Mouse (Mus musculus): ENCODE data around the gene Prkcd.
"Not testable (repeated sequence)": the region's sequence is repeated elsewhere in the genome, so short reads cannot be mapped to it uniquely, and the experiment has no call there.

Gene Prkcd

GRCm38 (mm10) chr14:30608176-30608575, 17.8 kb downstream of the Prkcd start:
- peak in 1 of 2 experiments; percentile 31 for DNase-seq (ENCODE audit: low spot score in 2 of 2)

DNA sequence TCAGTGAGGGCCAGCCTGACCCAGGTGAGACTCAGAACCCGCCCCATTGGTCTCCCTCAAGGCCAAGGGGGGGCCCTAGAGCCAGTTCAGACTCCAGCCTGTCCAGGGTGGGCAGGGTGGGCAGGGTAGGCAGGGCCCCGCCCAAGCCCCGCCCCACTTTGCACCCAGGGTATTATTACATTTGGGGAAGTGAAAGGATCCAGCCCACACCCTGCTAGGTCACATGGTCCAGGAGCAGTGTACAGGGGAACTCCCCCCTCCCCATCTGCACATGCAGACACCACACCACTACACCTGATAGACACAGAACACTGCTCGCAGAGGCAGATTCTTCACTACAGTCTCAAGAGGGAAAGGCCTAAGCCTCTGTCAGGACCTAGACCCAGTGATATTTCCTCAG, 18.3 kb downstream of the Prkcd start:
- DNase-seq (ENCODE audit: low spot score in 2 of 2) = peak in 1 of 2 experiments; percentile 46

DNA sequence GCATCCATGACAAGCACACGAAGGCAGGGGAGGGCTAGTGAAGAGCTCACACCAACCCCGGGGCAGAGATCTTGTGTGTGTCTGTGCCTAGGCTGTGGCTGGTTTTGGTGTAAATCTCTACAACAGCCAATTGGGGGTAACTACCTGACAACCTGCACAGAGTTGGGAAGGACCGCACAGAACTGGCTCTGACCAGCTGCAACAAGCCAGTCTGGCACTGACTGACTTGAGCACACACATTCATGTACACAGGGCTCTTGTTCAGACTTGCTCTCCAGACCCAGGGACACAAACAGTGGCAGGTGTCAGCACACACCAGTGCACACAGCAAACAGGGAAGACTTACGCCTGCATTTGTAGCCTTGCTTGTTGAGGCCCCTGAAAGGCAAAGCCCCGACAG, 19.2 kb downstream of the Prkcd start:
- no peak for DNase-seq (ENCODE audit: low spot score in 2 of 2)

- no peak for DNase-seq (ENCODE audit: low spot score in 2 of 2)
These were observed 28.9 kb downstream of the Prkcd start for GRCm38 (mm10) chr14:30597142-30597541.

- no peak for DNase-seq (ENCODE audit: low spot score in 2 of 2)
These were observed 29.6 kb downstream of the Prkcd start for GRCm38 (mm10) chr14:30596407-30596806.

GRCm38 (mm10) chr14:30595576-30596313, 30.3 kb downstream of the Prkcd start:
- DNase-seq (ENCODE audit: low spot score in 2 of 2) = no peak

- DNase-seq (ENCODE audit: low spot score in 2 of 2) = no peak
These were observed 31.8 kb downstream of the Prkcd start for GRCm38 (mm10) chr14:30594092-30594695.

DNA sequence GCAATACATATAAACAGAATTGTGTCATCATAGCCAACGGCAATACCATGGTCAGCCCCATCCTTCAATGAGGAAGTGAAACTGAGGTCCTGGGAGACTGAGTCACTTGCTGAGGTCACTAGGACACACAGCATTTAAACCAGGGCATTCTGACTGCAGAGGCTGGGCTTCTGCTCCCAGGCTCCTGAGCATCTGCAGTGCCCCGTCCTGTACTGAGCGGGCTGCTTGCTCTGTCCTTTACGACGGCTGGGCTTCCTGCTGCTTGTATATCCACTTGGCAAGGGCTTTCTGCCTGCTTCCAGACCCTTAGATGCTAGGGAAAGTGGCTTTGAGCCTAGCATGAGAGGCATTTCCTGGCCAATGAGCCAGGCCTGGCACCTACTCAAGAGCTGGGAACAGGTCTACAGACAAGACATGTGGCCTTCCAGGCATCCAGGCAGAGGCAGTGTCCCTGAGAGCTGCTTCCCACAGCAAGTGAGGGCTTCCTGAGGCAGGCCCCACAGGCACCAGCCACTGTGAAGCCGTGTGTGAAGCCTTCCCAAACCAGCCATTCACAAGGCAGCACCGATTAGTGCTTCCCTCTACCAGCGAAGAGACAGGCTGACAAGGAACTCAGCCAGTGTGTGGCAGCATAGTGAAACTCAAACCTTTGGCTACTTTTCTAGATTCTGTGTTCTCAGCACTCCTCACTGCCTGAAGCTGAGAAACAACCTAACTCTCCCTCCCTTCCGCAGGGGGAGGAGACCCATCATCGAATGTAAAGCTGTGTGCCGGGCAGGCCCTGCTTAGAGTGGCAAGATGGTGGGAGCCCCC, 32.5 kb downstream of the Prkcd start:
- no peak for DNase-seq (ENCODE audit: low spot score in 2 of 2)

GRCm38 (mm10) chr14:30591417-30591816, 34.6 kb downstream of the Prkcd start:
- peak; percentile 65 to 82 for DNase-seq (ENCODE audit: low spot score in 2 of 2)

DNA sequence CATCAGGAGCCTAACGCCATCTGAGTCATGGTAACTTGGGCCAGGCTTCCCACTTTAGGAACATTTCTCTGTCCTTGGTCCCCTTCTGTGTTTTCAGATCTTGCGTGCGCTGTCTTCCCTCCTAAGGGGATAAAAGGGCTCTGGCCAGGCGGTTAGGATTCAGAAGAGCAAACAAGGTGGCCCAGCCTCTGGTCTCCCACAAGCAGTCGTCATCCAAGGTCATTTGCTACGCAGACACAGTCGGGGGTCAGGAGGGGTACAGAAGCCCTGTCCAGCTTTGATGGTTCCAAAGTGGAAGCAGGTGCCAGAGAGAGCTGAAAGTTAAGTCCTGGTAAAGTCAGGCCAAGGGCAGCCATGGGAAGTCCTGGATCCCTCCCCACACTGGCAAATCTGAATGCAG, 35.1 kb downstream of the Prkcd start:
- DNase-seq (ENCODE audit: low spot score in 2 of 2) = no peak

GRCm38 (mm10) chr14:30590041-30590645, 35.9 kb downstream of the Prkcd start:
- no peak for DNase-seq (ENCODE audit: low spot score in 2 of 2)

DNA sequence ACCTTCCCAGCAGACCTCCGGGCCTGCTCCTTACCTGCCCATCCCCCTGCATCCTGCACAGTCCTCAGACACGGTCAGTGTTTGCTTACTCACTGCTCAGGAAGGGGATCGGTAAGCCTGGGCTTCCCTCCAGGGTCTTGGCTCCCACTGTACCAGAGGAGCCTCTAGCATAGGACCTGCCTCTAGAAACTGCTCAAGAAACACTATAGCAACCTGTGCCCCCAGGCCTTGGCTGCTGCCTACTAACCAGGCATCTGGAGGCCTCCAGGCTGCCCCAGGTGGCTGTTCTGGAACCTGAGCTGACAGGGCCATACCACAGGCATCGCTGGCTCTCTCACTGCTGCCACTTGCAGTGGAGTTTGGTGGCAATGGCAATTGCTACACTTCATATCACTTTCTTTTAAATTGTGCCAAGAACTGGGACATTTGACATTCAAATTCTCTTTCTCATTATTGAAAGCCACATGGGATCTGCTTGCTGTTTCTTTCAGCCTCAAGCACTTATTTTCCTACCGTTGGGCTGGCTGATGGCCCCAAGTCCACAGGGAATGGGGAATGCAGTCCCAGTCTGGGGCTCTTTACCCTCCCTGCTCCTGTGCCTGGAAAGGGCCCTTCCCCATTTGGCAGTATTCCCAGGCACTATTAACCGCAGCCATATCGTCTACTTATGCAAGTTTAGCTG, 39.1 kb downstream of the Prkcd start:
- no peak for DNase-seq (ENCODE audit: low spot score in 2 of 2)

DNA sequence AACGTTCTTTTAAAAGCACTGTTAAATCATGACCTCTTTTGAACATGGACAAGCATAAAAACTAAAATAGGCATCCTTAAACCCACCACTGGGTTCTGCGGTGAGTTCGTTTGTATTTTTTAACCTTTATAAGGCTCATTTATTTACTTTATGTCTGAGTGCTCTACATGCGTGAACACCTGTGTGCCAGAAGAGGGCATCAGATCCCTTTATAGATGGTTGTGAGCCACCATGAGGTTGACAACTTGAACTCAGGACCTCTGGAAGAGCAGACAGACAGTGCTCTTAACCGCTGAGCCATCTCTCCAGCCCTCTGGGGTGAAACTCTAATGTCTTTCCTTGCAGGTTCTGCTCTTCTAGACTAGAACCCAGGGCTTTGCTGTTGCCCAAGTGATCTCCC, 40.7 kb downstream of the Prkcd start:
- no peak for DNase-seq (ENCODE audit: low spot score in 2 of 2)

- DNase-seq (ENCODE audit: low spot score in 2 of 2) = no peak
These were observed 41.3 kb downstream of the Prkcd start for GRCm38 (mm10) chr14:30584497-30585251.

DNA sequence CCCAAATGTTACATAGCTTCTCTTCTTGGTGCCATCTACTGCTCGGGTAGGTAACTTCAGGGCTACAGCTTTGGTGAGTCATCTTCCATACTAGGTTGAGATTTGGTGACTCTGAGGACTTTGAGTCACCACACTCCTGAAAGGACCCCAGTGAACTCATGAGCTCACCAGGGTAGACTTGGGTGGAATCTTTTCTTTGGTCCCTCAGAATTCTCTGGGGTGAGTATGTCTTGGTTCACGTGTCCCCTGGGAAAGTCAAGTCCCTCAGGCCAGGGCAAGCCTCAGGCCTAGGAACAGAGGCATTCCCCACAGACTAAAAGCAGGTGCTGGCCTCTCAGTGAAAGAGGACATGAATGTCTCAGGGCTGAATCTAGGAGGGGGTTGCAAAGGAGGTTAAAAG, 41.9 kb downstream of the Prkcd start:
- DNase-seq (ENCODE audit: low spot score in 2 of 2) = no peak

DNA sequence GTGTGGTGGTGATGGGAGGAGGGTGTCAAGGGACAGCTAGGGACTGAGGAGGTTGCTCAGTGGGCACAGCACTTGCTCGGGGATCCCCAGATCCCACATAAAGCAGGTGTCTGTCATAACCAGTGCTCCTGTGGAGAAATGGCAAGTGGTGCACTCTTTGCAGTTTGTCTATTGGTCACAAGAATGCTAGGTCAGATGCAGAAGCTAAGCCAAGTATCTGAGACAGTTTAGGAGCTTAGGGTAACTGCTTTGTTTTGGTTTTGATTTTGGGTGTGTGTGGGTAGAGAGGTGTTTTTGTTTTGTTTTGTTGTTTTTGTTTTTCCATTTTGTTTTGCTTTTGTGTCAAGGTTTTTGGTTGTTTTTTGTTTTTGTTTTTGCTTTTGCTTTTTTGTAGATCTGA, 44.8 kb downstream of the Prkcd start:
- no peak for DNase-seq (ENCODE audit: low spot score in 2 of 2)

DNA sequence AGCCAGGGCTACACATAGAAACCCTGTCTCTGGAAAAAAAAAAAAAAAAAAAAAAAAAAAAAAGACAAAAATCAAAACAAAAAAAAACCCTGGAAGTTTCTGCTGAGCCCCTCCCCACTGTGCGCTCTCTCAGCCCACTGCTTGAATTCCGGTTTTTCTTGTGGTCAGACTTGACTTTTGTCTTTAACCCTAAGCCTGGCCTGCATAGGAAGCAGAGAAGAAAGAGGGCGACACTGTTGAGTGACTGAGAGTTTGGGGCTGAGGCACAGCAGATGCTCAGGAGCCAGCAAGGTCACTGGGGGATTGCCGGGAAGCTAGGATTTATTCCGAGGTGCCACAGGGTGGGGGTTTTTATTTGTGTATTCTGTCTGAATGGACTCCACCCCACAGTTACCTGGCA, 46.1 kb downstream of the Prkcd start:
- DNase-seq (ENCODE audit: low spot score in 2 of 2) = no peak

- no peak for DNase-seq (ENCODE audit: low spot score in 2 of 2)
These were observed 46.8 kb downstream of the Prkcd start for GRCm38 (mm10) chr14:30579180-30579579.

DNA sequence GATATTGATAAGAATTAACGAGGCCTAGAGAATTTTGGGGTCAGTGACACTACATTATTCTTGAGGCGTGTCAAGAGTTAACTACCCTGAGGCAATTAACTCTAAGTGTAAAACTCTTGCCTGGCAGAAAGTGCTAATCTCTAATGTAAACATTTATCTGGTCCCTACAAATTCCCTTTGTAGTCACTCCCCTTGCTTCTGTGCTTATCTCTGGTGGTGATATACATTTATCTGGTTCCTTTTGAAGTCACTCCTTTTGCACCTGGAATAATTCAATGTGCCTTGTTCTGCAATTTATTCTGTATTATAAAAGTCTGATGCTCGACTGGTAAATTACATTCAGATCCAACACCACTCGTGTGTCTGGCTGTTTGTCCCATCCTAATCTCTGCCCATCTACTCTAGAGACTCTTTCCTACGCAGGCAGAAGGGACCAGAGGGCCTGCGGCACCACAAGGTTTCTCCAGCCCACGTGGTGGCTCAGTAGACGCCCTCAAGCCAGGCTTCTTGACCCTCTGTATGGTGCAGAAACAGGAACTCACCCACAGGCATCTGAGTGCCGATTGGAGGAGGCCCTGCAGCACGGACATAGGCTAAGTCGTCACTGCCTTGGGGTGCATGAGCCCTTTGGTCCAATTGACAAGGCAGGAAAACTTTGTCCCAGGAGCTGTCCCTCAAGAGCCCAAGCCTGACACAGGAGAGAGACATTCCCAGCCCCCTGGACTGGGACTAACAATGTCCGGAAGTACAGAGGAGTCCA, 48.5 kb downstream of the Prkcd start:
- DNase-seq (ENCODE audit: low spot score in 2 of 2) = not testable (repeated sequence)

GRCm38 (mm10) chr14:30576260-30576659, 49.8 kb downstream of the Prkcd start:
- no peak for DNase-seq (ENCODE audit: low spot score in 2 of 2)

Data from spleen, postnatal 14 days (tissue).